Mouse (Mus musculus) MEL (cell line): ENCODE measurements around the gene Sf1. TPM values are rescaled to one million over a fixed set of nuclear protein-coding genes. Genes with fewer than 3 reads are reported as not detected.

Experiments used
- DNase-seq: peaks from one replicate; pipeline ENCODE4 v3.0.0; 2011; ENCODE audit warnings: low read depth, low spot score
- H3K27ac ChIP-seq: 2 replicates; pipeline ENCODE4 v1.5.1; 2012; ENCODE audit warnings: low read depth, mild to moderate bottlenecking, control low read depth, low read length, moderate library complexity; ENCODE audit not compliant: control insufficient read depth
- H3K27me3 ChIP-seq, 2 experiments: fragments of 150-350 bp in 1 of 2; sonication (generic) in 1 of 2; 2 replicates each; pipeline ENCODE4 v1.6.1; 2012; ENCODE audit warnings: low read length in 2 of 2, mild to moderate bottlenecking in 2 of 2, improper control_type of control experiment in 1 of 2, moderate library complexity in 1 of 2; ENCODE audit not compliant: insufficient read depth in 2 of 2, control insufficient read depth in 1 of 2
- H3K36me3 ChIP-seq, 2 experiments: 2 replicates each; pipeline ENCODE4 v1.6.1; 2012 to 2014; ENCODE audit warnings: low read length in 2 of 2, improper control_type of control experiment in 1 of 2, inconsistent platforms in 1 of 2, mild to moderate bottlenecking in 1 of 2; ENCODE audit not compliant: insufficient read depth in 2 of 2, control insufficient read depth in 1 of 2
- H3K4me1 ChIP-seq, 2 experiments: fragments of 150-350 bp in 1 of 2; sonication (generic) in 1 of 2; 2 replicates each; pipeline ENCODE4 v1.6.1; 2012; ENCODE audit warnings: low read length in 2 of 2, improper control_type of control experiment in 1 of 2, mild to moderate bottlenecking in 1 of 2; ENCODE audit not compliant: insufficient read depth in 2 of 2, control insufficient read depth in 1 of 2
- H3K4me3 ChIP-seq, 2 experiments: fragments of 150-350 bp in 1 of 2; sonication (generic) in 1 of 2; 2 replicates each; pipeline ENCODE4 v1.5.1; 2012; ENCODE audit warnings: low read depth in 2 of 2, low read length in 2 of 2, mild to moderate bottlenecking in 2 of 2, moderate library complexity in 2 of 2, control low read depth in 1 of 2, improper control_type of control experiment in 1 of 2; ENCODE audit not compliant: control insufficient read depth in 1 of 2, insufficient read depth in 1 of 2
- H3K79me2 ChIP-seq: 2 replicates; pipeline ENCODE4 v1.6.1; 2012; ENCODE audit warnings: mild to moderate bottlenecking, low read length, moderate library complexity; ENCODE audit not compliant: control insufficient read depth, poor library complexity, insufficient read depth
- H3K9ac ChIP-seq: 2 replicates; pipeline ENCODE4 v1.6.1; 2012; ENCODE audit warnings: low read depth, mild to moderate bottlenecking, control low read depth, low read length, moderate library complexity; ENCODE audit not compliant: control insufficient read depth, poor library complexity, severe bottlenecking
- H3K9me3 ChIP-seq: fragments of 150-350 bp; sonication (generic); replicated peaks from 2 replicates; pipeline ENCODE4 v1.6.1; 2012; ENCODE audit warnings: mild to moderate bottlenecking, low read length, improper control_type of control experiment, moderate library complexity; ENCODE audit not compliant: insufficient read depth
- CHD1 ChIP-seq: IDR thresholded peaks from 2 replicates; pipeline ENCODE4 v1.6.1; 2012; ENCODE audit warnings: low read depth, mild to moderate bottlenecking, inconsistent platforms, low read length, improper control_type of control experiment
- CHD2 ChIP-seq: IDR thresholded peaks from 2 replicates; pipeline ENCODE4 v1.6.1; 2011; ENCODE audit warnings: low read length, improper control_type of control experiment
- E2F4 ChIP-seq: IDR thresholded peaks from 2 replicates; pipeline ENCODE4 v1.6.1; 2011; ENCODE audit warnings: low read depth, low read length, improper control_type of control experiment, borderline replicate concordance
- ELF1 ChIP-seq: IDR thresholded peaks from 2 replicates; pipeline ENCODE4 v1.6.1; 2014; ENCODE audit warnings: low read depth, mild to moderate bottlenecking, inconsistent platforms, low read length, improper control_type of control experiment, moderate library complexity
- ETS1 ChIP-seq: IDR thresholded peaks from 2 replicates; pipeline ENCODE4 v1.6.1; 2012; ENCODE audit warnings: low read depth, mild to moderate bottlenecking, inconsistent platforms, low read length, improper control_type of control experiment, moderate library complexity
- GABPA ChIP-seq: IDR thresholded peaks from 2 replicates; pipeline ENCODE4 v1.6.1; 2012; ENCODE audit warnings: low read depth, mild to moderate bottlenecking, inconsistent platforms, low read length, improper control_type of control experiment, moderate library complexity
- HCFC1 ChIP-seq: IDR thresholded peaks from 2 replicates; pipeline ENCODE4 v1.6.1; 2012; ENCODE audit warnings: low read depth, mild to moderate bottlenecking, inconsistent platforms, low read length, improper control_type of control experiment, moderate library complexity
- KAT2A ChIP-seq: conservative IDR thresholded peaks from 2 replicates; pipeline ENCODE4 v1.6.1; 2012; ENCODE audit warnings: low read depth, low read length, improper control_type of control experiment, inconsistent platforms
- MAFK ChIP-seq: IDR thresholded peaks from 2 replicates; pipeline ENCODE4 v1.6.1; 2011; ENCODE audit warnings: low read depth, mild to moderate bottlenecking, low read length, improper control_type of control experiment, borderline replicate concordance
- MAX ChIP-seq: IDR thresholded peaks from 2 replicates; pipeline ENCODE4 v1.6.1; 2011; ENCODE audit warnings: low read length, improper control_type of control experiment
- NELFE ChIP-seq: IDR thresholded peaks from 2 replicates; pipeline ENCODE4 v1.6.1; 2011; ENCODE audit warnings: low read depth, low read length, improper control_type of control experiment
- POLR2A ChIP-seq, 2 experiments: IDR thresholded peaks; 2 replicates each; pipeline ENCODE4 v1.6.1; 2011 to 2012; ENCODE audit warnings: low read length in 2 of 2, mild to moderate bottlenecking in 2 of 2, control low read depth in 1 of 2, improper control_type of control experiment in 1 of 2, low read depth in 1 of 2, moderate library complexity in 1 of 2; ENCODE audit not compliant: control insufficient read depth in 1 of 2, insufficient read depth in 1 of 2, poor library complexity in 1 of 2
- POLR2AphosphoS2 ChIP-seq: IDR thresholded peaks from 2 replicates; pipeline ENCODE4 v1.6.1; 2011; ENCODE audit warnings: low read length, improper control_type of control experiment
- RAD21 ChIP-seq: IDR thresholded peaks from 2 replicates; pipeline ENCODE4 v1.6.1; 2011; ENCODE audit warnings: mild to moderate bottlenecking, low read depth, low read length, improper control_type of control experiment
- TAL1 ChIP-seq: IDR thresholded peaks from 2 replicates; pipeline ENCODE4 v1.6.1; 2012; ENCODE audit warnings: mild to moderate bottlenecking, inconsistent platforms, low read length, moderate library complexity, mixed read lengths
- TBP ChIP-seq: IDR thresholded peaks from 2 replicates; pipeline ENCODE4 v1.8.0; 2011; ENCODE audit warnings: low read depth, low read length, improper control_type of control experiment
- USF2 ChIP-seq, 2 experiments: IDR thresholded peaks; 2 replicates each; pipeline ENCODE4 v1.6.1; 2011 to 2012; ENCODE audit warnings: improper control_type of control experiment in 2 of 2, low read length in 2 of 2, borderline replicate concordance in 1 of 2, inconsistent platforms in 1 of 2, low read depth in 1 of 2, mild to moderate bottlenecking in 1 of 2; ENCODE audit not compliant: insufficient read depth in 1 of 2
- ZMIZ1 ChIP-seq: IDR thresholded peaks from 2 replicates; pipeline ENCODE4 v1.6.1; 2012; ENCODE audit warnings: low read depth, mild to moderate bottlenecking, inconsistent platforms, low read length, improper control_type of control experiment, moderate library complexity
- polyA plus RNA-seq, 2 experiments: library from polyadenylated mRNA; stranded (reverse) in 1 of 2; unstranded in 1 of 2; fragments of >175 nt in 1 of 2; fragments of >200 nt in 1 of 2; gene quantifications; 2 replicates each; pipeline versions ENCODE4 v1.2.1 to v1.2.4; 2012; ENCODE audit warnings: low replicate concordance in 2 of 2, low read depth in 1 of 2; ENCODE audit not compliant: insufficient read length in 2 of 2, insufficient read depth in 1 of 2, missing spikeins in 1 of 2
- total RNA-seq: library from RNA; depleted of rRNA; stranded (reverse); fragments of 300-350 nt; gene quantifications from 2 replicates; pipeline ENCODE4 v1.2.3, GENCODE M21; 2012

Sf1 gene
- total and polyA plus RNA-seq, 3 experiments: 65.7 to 245 (median 211) TPM

DNA sequence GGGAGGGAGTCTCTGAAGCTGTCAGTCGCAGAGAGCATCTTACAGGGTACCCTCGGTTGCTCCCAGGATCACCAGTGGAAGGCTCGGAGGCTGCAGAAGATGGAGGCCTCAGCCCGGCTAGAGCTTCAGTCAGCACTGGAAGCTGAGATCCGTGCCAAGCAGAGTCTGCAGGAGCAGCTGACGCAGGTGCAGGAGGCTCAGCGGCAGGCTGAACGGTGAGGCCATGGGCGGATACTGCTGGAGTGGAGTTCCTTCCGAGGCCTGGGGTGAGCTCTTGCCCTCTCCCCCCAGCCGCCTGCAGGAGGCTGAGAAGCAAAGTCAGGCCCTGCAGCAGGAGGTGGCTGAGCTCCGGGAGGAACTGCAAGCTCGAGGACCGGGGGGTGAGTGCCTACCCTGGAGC is 47.9 kb upstream of the Sf1 start:
- Histone ChIP-seq H3K9me3 (no peaks in the 10 kb centered on the region), H3K27ac (no peak overlapping the region), H3K36me3 (no peaks in the 10 kb centered on the region), H3K4me1 (no peaks in the 10 kb centered on the region), H3K9ac (no peak overlapping the region), H3K4me3 (no peak overlapping the region), H3K27me3 (no peaks in the 10 kb centered on the region), H3K79me2 (no peaks in the 10 kb centered on the region)
- DNase-seq: no peak
- TF ChIP-seq ETS1 (no peak), CHD1 (no peak), NELFE (no peak)

DNA sequence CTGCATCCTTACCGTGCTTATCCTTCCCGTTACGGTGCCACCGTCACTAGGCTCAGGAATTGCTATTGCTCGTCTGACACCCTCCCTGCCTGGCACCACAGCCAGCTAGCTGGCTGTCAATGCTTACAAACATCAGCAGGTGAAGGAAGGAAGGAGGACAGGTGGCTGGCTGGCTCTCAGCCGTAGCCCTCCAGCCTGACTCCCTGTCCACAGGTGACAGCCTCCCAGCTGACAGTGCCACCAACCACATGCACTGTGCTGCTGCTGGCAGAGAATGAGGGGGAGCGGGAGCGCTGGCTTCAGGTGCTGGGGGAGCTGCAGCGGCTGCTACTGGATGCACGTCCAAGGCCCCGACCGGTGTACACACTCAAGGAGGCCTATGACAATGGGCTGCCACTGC is 45.3 kb upstream of the Sf1 start:
- TF ChIP-seq MAFK (no peak), E2F4 (no peak), ELF1 (no peak), ZMIZ1 (no peak), CHD1 (no peak), POLR2AphosphoS2 (no peak), POLR2A (IDR thresholded peaks at IDR 0.05; ENCODE audit: control insufficient read depth in 1 of 2, insufficient read depth in 1 of 2, low read depth in 1 of 2, low read length in 2 of 2, poor library complexity in 1 of 2) (no peak), RAD21 (no peak), GABPA (no peak), KAT2A (no peak), USF2 (IDR thresholded peaks at IDR 0.05; ENCODE audit: borderline replicate concordance in 1 of 2, insufficient read depth in 1 of 2, low read depth in 1 of 2, low read length in 2 of 2) (no peak), CHD2 (no peak), TBP (no peak), TAL1 (no peak), MAX (no peak), HCFC1 (no peak), NELFE (no peak)
- Histone ChIP-seq H3K9me3 (no peaks in the 10 kb centered on the region), H3K27ac (no peak overlapping the region), H3K27me3 (no peaks in the 10 kb centered on the region), H3K79me2 (no peaks in the 10 kb centered on the region), H3K36me3 (no peaks in the 10 kb centered on the region), H3K4me3 (no peak overlapping the region), H3K9ac (no peak overlapping the region), H3K4me1 (peaks cover 0 to 8% of the 10 kb centered on the region in 2 experiments; a peak in 1 of 4 replicates)
- DNase-seq: no peak
